Mouse (Mus musculus) E14TG2a.4 (cell line): ENCODE measurements at regions not wholly inside any gene's neighbourhood (a gene's known extent, or its start where the extent isn't known, plus 50 kb on each side); places are given as distances from the start of the nearest gene placed in this dataset.

ENCODE experiments used
- CTCF ChIP-seq: conservative IDR thresholded peaks from 2 replicates; pipeline ENCODE4 v1.5.1; 2014; ENCODE audit warnings: low read length
- NANOG ChIP-seq: IDR thresholded peaks from 2 replicates; pipeline ENCODE4 v1.6.1; 2014; ENCODE audit warnings: borderline replicate concordance, low read length, mixed read lengths
- POU5F1 ChIP-seq: IDR thresholded peaks from 2 replicates; pipeline ENCODE4 v1.6.1; 2014; ENCODE audit warnings: low read length, borderline replicate concordance

DNA sequence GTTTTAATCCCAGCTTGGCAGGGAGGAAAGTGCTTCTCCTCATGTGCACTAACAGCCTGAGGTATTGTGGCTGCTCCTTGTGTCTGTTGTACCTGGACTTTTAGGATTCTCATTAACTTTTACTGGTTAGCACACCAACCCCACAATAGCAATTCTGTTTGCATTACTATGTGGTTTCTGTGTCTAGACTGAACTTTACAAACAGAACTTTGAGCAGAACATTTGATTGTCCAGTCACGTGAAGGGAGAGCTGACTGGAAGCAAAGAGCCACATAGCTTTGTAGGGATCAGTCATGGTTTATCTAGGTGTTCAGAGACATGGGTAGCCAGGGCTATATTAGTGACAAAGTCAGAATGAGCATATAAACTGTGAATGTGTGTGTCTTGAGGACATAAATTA lies 58.3 kb upstream of the Cxcl14 start:
- TF ChIP-seq CTCF (no peak), POU5F1 (no peak), NANOG (no peak)
